Mouse (Mus musculus) monocyte, adult 2 months (primary cell): ENCODE results near the gene Dlg2.

Experiments
- DNase-seq, 2 experiments: peaks; one replicate each; pipeline ENCODE4 v3.0.0; 2022; ENCODE audit warnings: low spot score in 2 of 2, low read depth in 1 of 2

The Dlg2 gene

GRCm38 (mm10) chr7:92040785-92041411 lies 1564.4 kb downstream of the Dlg2 start:
- DNase-seq: no peak

GRCm38 (mm10) chr7:92044966-92045365 lies 1568.5 kb downstream of the Dlg2 start:
- DNase-seq: no peak

- no peak for DNase-seq
These were observed 1570.8 kb downstream of the Dlg2 start for GRCm38 (mm10) chr7:92047271-92047670.

DNA sequence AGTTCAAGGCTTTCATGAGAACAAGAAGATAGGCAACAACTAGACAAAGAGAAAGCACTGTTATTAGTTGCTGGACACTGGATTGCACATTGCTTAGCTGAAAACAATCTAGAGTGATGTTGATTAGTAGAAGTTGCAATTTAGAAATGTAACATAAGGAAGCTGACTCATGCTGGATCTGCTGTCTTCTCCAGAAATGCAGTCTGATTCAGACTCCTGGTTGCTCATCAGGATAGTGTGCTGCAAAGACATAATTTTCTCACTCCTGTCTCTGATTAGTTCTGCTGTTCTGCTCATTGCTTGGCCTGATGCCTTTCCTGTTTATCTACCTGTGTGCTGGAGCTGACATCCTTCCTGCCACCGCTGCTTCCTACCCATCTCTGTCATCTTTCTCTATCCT lies 1572.4 kb downstream of the Dlg2 start:
- no peak for DNase-seq

- no peak for DNase-seq
These were observed 1590.4 kb downstream of the Dlg2 start for GRCm38 (mm10) chr7:92066851-92067250.

DNA sequence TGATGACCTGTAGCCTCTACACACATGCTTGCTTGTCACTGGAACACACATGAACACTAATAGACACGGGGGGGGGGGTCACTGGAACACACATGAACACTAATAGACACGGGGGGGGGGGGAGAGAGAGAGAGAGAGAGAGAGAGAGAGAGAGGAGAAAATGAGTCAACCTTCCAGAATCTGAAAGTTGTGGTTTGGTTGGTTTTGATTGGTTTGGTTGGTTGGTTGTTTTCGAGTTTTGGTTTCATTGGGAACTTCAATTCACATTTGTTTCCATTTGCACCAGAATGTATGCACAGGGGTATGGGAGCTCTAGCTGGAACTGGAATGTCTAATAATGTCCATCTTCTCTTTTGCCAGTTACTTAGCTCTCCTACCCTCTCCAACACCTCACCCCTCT lies 1611.0 kb downstream of the Dlg2 start:
- DNase-seq: no peak

- no peak for DNase-seq
These were observed 1617.4 kb downstream of the Dlg2 start for GRCm38 (mm10) chr7:92093860-92094259.

DNA sequence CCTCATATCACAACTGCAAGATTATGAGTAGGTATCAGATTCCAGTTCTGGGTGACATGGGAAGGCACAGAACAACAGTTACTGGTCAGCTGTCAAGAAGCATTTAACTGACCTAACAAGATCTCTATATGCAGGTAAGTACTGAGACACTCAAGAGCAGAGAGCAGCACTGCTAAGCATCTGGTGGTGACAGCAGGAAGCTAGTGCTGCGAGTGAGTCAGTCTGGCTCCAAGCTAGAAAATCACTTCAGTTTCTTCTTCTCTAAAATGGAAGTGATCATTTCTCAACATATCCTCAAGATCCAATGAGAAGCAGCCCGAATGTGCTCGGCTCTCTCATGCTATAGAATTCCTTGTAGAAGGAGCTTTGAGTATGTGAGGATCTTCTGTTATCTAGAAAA lies 1618.7 kb downstream of the Dlg2 start:
- no peak for DNase-seq

DNA sequence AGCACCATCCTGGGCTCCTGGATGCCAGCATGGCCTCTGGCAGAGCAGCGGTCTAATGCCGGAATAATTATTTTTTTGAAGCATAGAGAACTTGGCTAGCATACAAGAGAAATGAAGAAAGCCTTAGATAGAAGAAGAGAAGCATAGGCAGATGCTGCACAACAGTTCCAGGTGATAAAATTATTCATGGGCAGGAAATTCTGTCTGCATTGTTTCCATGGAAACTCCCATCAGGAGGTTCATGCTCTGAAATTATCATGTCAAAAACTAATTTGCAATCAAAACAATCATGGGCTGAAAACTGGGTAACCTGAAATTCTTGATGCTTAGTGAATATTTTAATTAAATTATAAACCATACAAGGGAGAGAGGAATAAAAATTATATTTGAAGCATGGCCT lies 1624.4 kb downstream of the Dlg2 start:
- no peak for DNase-seq

DNA sequence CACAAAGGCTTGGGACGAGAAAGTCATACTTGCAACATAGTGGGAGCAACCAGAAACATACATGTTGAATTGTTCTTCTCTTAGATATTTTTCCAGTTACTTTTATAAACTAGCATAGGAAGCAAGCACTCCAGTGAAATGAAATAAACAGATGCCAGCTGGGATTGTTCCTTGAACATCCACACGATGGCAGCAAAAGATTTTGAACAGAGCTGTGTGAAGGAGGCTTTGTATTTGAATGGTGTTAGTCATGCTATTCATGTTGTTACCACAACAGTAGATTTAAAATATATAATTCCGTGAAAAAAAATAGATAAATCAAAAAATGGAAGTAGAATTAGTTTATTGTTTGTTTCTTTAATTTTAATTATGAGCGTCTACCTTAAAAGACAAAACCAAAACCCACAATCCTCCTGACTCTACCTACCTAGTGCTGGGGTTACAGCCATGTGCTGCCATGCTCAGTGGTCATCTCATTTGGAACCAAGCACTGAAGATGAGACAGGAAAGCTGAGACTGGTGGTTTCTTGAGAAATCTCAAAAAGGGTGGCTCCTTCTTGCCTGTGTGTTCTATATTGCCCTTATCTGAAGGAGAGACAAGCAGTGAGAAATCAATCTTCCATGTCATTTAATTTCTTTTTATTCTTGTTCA lies 1626.5 kb downstream of the Dlg2 start:
- no peak for DNase-seq

GRCm38 (mm10) chr7:92105477-92105876 lies 1629.0 kb downstream of the Dlg2 start:
- no peak for DNase-seq

DNA sequence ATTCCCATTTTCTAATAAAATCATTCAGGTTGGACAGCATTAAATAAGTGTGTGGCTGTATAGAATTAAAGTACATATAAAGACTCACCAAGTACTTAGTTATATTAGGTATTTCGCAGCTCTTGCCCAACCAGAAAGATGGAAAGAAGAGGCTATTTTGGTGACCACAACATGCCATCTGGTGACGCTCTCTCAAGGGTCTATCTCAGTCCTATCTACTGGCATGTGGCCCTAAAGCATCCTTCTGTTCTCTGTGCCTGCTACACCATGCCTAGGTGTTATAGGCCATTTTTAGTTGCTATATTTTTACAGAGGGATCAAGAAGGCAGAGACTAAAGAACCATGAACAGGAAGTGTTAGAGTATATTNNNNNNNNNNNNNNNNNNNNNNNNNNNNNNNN lies 1629.5 kb downstream of the Dlg2 start:
- no peak for DNase-seq

- DNase-seq: no peak
These were observed 1636.6 kb downstream of the Dlg2 start for GRCm38 (mm10) chr7:92113065-92113464.

- no peak for DNase-seq
These were observed 1638.9 kb downstream of the Dlg2 start for GRCm38 (mm10) chr7:92115237-92115871.

DNA sequence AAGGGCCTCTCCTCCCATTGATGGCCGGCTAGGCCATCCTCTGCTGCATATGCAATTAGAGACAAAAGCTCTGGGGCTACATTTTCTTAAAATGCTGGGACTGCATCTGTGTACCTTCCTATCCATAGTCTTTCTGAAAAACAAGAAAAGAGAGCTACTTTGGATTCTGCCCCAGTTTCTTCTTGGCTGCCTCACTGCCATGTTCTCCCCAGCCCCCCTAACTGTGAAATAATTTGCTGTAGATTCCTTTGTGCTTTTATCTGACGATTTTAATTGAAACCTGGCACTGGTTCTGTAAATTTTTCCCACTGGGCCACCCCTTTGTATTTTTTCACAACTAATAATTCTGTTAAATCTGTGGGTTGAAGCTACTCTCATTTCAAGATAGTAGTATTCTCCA lies 1646.8 kb downstream of the Dlg2 start:
- DNase-seq: no peak

- DNase-seq: no peak
These were observed 1649.4 kb downstream of the Dlg2 start for GRCm38 (mm10) chr7:92125886-92126285.

- DNase-seq: no peak
These were observed 1657.8 kb downstream of the Dlg2 start for GRCm38 (mm10) chr7:92134301-92134700.

DNA sequence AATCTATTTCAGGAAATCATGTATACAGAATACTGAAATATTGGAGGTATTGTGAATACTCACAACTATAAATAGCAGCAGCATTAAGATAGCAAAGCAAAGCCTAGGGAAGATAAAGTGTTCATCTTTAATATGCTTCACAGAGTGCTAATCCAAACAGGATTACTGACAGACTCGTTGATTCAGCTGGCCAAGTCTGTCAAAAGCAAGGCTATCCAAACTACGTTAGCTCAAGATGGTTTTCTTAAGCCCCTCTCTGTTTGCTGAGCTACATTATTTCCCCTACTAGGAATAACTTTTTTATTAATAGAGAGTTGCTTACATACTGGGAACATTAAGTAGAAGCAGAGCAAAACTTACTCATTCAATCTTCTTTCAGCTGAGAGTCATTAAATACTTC lies 1659.2 kb downstream of the Dlg2 start:
- no peak for DNase-seq

DNA sequence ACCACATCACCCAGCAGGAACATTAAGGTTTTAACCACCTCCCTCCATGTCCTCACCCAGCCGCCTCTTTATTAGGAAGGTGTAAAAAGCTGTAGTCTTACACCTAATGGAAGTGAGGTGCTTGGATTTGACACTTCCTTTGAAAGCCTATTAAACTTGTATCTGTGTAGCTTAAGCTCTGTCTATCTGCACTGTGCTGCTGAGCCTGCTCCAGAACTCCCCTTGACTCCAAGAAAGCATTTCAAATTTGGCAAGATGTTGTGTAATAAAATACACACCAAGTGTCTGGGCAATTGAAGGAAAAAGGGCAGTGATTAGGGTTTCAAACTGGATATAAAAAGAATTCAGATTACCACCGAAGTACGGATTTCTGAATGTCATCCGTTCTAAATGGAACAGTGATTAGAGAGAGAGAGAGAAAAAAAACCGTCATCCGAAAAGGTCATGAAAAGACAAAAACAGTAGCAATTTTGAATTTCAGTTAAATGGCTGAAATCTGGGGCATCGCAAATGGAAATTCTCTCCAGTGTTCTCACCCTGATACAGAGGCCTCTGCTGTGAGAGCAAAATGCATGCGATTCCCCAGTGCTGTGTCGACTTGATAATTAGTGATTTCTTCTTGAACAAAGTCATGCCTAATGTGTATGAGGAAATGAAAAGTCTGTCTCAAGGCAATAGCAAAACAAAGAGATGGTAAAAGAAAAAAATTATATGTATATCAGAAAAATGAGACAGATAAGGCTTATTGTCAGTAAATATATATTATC lies 1663.8 kb downstream of the Dlg2 start:
- DNase-seq: no peak

- no peak for DNase-seq
These were observed 1671.0 kb downstream of the Dlg2 start for GRCm38 (mm10) chr7:92147499-92147898.

GRCm38 (mm10) chr7:92150768-92151167 lies 1674.3 kb downstream of the Dlg2 start:
- DNase-seq: no peak

DNA sequence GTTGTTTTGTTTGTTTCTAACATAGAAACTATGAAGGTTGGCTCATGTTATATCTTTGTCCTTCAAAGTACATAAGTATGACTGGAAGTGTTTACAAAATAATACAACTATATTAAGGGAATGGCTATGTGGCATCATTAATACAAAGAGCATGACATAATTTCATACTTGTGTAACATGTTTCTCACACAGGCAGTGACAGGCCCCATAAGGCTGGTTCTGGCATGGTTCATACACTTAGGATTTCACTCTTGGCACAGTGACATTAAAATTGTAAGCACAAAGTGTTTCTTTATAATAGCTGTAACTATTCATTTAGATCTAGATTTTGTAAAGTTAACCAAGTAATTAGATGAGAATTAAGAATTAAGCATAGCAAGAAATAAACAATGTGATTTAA lies 1678.1 kb downstream of the Dlg2 start:
- DNase-seq: no peak
